Mouse (Mus musculus) 3134 (cell line): ENCODE results near the gene Ppox.
"Not testable (repeated sequence)": the region's sequence is repeated elsewhere in the genome, so short reads cannot be mapped to it uniquely, and the experiment has no call there.

Experiments
- DNase-seq: peaks from one replicate; pipeline ENCODE4 v3.0.0-alpha.2; 2011; ENCODE audit warnings: low spot score; ENCODE audit not compliant: insufficient read length; ENCODE audit errors: extremely low read depth

Gene Ppox

GRCm38 (mm10) chr1:171280916-171281527, at the start of gene Ppox:
TSS of gene Ppox (minus strand) at chr1:171281186.
- DNase-seq = peak; percentile 85

DNA sequence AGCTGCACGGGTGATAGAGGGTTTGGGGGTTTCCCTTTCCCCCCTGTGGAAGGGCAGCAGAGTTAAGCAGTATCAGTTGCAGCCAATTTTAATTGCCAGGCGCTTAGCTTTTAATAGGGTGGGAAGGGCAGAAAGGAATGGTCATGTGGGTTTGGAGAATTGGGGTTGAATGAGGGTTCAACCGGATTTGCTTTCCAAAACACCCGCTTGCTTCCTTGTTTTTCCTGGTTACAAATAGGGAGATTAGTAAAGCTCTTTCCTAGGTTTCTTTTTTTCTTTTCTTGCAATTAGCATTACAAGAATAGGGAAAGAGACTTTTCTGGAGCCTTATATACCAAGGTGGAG, 49.2 kb upstream of the Ppox start:
- DNase-seq = no peak

GRCm38 (mm10) chr1:171329433-171330215, 48.6 kb upstream of the Ppox start:
- no peak for DNase-seq

GRCm38 (mm10) chr1:171328839-171329432, 48.0 kb upstream of the Ppox start, which contains the start of gene Dedd:
TSS of gene Dedd (plus strand) at chr1:171329145.
- DNase-seq = peak; percentile 92

GRCm38 (mm10) chr1:171328244-171328643, 47.3 kb upstream of the Ppox start:
- peak; percentile 19 for DNase-seq

DNA sequence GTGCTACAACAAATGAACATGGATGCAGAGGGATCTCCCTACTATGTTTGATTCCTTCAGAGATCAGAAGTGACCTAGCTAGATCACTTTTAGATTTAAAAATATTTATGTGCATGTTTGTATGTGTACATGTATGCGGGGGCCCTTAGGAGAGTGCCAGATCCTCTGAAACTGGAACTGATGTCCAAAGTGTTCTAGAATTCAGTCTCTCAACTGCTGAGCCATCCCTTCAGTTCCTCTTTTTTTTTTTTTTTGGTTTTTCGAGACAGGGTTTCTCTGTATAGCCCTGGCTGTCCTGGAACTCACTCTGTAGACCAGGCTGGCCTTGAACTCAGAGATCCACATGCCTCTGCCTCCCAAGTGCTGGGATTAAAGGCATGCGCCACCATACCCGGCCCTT, 45.6 kb upstream of the Ppox start:
- DNase-seq = not testable (repeated sequence)

GRCm38 (mm10) chr1:171325571-171325970, 44.6 kb upstream of the Ppox start:
- no peak for DNase-seq

GRCm38 (mm10) chr1:171322012-171322411, 41.0 kb upstream of the Ppox start:
- DNase-seq = no peak

- DNase-seq = no peak
Measured at GRCm38 (mm10) chr1:171321415-171321814, 40.4 kb upstream of the Ppox start.

- DNase-seq = no peak
Measured at GRCm38 (mm10) chr1:171320151-171320550, 39.2 kb upstream of the Ppox start.

GRCm38 (mm10) chr1:171319748-171320147, 38.8 kb upstream of the Ppox start:
- no peak for DNase-seq

- DNase-seq = no peak
Measured at GRCm38 (mm10) chr1:171309321-171309720, 28.3 kb upstream of the Ppox start.

DNA sequence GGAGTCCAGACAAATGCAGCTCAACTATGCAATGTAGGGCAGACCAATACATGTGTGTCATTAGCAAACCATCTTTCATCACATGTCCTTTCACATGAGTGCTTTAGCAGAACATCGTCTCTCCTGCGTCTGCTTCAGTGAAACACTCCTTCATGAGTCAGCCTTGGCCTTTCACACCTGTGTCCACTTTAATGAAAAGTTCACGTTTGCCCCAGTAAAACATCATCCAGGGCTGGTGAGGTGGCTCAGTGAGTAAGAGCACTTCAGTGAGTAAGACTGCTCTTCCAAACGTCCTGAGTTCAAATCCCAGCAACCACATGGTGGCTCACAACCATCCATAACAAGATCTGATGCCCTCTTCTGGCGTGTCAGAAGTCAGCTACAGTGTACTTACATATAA, 25.2 kb upstream of the Ppox start:
- DNase-seq = not testable (repeated sequence)

DNA sequence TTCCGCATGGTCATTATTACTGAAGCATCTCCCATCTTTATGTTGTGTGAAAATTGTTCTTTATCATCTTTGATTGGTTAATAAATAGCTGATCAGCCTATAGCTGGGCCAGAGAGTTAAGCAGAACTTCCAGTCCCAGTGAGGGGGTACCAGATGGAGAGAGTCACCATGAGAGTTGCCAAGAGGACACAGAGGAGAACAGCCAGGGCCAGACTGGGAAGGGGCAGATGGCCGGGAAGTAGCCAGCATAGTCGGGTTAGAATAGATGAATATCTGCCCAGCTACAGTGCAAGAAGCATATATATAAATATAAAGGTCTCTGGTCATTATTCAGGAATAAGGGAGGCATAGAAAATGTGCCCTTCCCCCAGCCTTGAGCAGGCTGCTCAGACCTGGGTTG, 17.2 kb upstream of the Ppox start:
- DNase-seq = no peak

DNA sequence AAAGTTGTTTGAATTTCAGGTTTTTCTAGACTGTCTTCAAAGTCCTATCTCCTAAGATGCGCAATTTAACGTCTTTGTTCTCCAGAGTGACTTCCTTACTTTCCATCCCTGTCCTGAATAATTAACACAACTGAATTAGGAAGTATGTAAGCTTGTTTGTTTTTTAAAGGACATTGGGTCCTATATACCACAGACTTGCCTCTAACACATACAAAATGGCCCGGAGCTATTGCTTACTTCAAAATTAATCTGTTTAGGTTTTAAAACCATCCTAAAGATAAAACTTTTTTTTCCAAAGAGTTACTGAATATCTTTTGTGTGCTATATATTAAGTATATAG, 14.0 kb upstream of the Ppox start:
- DNase-seq = no peak

DNA sequence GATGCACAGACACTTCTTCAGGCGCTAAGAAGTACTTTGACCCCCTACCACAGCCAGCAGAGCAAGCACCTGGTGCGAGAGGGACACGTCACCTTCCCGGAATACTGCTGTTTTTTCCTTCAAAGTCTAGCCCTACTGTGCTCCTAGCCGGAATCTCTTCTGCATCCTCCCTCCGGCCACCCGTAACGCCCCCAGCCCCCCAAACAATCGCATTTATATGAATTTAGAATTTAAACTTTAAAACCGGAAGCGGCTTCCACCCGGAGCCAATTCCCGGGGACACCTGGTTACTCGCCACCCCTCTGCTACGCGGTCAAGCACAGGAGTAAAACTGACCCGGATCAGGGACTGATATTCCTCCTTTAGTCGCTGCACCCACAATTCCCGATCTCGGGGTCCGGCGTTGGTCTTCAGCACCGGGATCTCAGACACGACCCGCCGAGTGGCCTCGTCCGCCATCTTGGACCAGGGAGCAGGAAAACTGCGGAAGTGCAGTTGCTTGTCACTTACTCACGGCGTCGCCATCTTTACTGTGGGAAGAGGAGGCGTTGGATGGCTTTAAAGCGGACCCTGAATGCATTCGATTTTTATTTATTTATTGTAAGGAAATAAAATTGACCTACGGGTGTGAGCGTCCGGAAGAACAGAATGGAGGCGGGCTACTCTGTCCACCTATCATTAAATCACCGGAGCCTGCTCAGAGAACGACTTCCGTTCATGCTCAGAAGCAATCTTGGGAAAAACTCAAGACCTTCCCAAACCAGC, 13.5 kb upstream of the Ppox start, which contains the start of gene Ufc1:
Gene Ufc1, minus strand, starts transcription at position 727 of the 765 bp plus-strand sequence.
- peak; percentile 88 for DNase-seq

DNA sequence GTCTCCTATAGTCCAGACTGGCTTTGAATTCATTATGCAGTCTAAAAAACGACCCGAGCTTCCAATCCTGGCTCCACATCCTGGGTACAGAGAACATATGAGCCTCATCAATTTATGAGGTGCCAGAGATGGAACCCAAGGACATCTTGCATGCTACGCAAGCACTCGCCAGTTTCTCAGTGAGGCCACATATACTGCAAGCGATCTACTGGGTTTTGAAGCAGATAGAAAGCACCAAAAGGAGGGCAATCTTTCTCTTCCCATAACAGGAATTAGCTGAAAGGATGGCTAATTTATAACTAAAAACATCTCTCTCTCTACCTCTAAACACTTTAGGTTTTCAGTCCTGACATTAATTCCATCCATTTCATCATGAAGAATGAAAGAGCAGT, 12.9 kb upstream of the Ppox start:
- no peak for DNase-seq

DNA sequence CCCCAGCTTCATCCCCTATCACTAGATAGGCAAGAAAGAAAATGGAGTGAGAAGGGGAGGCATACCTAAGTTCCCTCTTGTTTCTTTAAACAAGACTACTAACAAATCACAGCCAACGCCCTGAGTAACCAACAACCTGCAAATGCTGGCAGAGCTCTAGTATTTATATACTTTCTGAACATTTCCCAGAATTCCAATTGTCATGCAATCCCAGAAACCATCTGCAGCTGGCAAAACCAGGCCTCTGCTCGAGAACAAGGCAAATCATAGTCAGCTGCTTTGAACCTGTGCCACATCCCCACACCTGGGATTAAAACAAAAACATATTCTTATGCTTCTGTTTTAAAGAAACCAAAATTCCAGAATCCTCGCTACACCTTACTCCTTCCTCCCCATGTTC, 12.4 kb upstream of the Ppox start:
- DNase-seq = no peak

DNA sequence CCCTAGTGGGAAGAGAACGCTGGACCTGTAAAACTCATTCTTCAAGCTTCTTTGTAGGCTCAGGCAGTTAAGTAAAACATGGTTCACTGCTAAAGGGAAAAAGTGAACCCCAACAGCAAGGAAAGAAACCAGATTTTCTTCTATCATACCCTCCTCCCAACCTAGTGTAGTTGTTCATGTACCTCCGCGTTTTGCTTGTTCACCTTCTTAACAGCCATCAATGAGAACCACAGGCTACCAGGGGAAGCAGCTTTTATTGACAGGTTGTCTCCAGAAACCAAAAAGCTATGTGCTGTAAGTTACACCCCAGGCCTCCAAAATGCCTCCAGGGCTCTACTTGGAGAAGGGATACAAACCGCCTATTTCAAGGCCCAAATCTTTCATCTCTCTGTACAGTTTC, 7.3 kb upstream of the Ppox start:
- DNase-seq = no peak

DNA sequence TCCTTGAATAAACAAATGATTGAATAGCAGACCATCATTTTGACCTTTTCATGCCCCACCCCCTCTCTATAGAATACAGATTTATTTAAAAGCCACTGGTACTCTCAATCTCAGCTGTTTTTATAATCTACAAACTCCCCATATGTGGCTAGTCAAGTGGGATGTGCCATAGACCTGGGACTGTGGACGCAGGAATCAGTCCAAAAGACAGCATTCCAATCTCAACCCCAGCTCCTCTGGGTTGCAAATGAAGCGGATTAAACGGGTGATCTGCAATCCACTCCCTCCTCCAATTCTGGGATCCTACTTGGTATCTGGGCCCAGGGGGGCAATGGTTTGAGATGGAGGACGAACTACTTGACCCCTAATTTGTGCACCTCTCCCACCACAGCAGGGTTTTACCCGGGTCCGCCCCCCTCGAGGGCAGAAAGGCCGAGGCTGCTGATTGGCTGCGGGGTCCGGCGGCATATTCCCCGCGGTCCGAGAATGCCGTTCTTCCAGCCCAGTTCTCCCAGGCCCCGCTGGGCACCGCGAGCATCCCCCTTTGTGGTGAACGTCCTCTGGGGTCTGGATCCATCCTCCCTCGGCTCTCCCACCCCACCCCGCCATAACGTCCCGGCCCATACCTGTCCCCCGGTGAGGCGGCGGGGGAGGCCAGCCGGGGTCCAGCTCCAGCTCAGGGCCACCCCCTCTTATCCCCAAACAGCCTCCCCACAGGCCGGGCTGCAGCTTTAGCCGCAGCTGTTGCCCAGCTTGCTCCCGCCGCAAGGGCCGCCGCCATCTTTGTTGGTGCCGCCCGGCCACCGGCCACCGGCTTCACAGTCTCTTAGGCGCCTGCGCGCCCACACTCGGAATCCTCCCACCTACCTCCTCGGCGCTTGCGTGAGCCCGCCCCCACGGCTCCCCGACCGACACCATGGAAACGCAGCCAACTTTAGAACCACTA, 6.4 kb upstream of the Ppox start, which contains the start of gene Usp21:
Gene Usp21, minus strand, starts transcription at position 856 of the 946 bp plus-strand sequence.
- DNase-seq = peak; percentile 89
